Mouse (Mus musculus) spleen, postnatal 4 days (tissue): Measurements from ENCODE around the gene Fancd2os.

Experiments
- DNase-seq, 2 experiments: peaks; one replicate each; pipeline ENCODE4 v3.0.0; 2022; ENCODE audit warnings: low spot score in 2 of 2

The Fancd2os gene

DNA sequence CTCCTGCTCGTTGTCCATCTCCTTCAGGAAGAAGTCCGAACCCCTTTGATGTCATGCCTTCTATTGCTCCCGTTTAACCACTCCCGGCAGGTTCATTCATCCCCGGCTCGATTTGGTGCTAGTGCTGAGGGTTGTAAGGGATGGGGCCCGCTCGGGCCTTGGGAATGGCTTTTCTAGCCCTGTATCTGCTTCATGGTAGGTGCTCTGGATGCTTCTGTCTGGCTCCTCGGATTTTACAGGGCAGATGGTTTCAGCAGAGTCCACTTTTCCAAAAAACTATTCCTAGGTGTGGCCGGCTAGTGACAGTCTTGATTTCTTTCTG lies 4.7 kb upstream of the Fancd2os start:
- no peak for DNase-seq

- DNase-seq = peak; percentile 83 to 93
Observed at GRCm38 (mm10) chr6:113604432-113605223, 4.1 kb upstream of the Fancd2os start, which contains the start of gene Brk1. Gene Brk1 (plus strand): TSS chr6:113604772.

DNA sequence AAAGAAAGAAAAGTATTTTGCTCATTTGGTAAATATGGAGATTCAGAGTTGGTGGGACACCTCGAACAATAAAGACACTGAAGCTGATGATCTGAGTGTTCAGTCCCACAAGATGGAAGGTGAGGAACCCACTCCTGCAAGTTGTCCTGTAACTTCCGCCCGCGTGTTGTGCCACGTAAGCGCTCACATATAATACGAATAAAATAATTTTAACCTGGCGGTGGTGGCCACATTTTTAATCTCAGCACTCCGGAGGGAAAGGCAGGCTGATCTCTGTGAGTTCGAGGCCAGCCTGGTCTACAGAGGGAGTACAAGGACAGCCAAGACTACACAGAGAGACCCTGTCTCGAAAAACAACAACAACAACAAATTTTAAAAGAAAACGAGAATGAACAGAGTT lies 3.5 kb upstream of the Fancd2os start:
- DNase-seq = no peak

- DNase-seq = no peak
Observed at GRCm38 (mm10) chr6:113602821-113603220, 2.3 kb upstream of the Fancd2os start.

DNA sequence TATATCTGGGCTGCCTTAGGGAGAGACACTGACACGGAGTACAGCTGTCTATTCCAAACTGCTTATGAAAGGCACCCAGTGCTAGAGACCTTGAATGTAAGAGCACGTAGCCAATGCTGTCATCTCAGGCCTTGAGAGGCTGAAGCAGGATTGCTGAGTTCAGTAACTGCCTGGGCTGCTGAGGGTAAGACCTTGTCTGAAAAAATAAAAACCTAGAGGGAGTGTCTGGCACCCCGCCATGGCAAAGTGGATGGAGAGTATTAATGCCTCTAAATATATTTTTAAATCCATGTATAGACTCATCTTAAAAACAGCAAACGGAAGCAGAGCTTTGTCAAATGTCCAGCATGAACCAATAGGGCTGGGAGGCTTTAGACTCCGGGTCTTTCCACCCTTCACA lies 682 bp downstream of the Fancd2os start:
- DNase-seq = no peak

- DNase-seq = no peak
Observed at GRCm38 (mm10) chr6:113597945-113598344, 2.6 kb downstream of the Fancd2os start.

DNA sequence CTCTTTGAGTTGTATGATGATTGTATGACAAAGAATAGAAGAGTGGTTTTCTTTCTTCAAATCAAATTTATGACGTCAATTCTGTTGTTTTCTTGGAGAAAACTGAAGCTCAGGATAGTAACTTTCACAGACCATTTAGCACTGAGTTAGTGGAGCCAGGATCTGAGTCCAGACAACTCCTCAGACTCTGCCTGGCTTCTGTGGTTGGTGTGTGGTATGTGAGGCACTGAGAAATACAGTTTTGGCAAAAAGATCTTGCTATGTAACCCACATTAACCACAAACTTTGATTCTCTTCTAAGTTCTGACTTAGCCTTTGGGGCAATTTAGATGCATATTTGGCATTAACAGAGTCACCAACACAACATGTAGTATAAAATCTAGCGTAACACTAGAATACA lies 7.9 kb downstream of the Fancd2os start:
- DNase-seq = no peak

DNA sequence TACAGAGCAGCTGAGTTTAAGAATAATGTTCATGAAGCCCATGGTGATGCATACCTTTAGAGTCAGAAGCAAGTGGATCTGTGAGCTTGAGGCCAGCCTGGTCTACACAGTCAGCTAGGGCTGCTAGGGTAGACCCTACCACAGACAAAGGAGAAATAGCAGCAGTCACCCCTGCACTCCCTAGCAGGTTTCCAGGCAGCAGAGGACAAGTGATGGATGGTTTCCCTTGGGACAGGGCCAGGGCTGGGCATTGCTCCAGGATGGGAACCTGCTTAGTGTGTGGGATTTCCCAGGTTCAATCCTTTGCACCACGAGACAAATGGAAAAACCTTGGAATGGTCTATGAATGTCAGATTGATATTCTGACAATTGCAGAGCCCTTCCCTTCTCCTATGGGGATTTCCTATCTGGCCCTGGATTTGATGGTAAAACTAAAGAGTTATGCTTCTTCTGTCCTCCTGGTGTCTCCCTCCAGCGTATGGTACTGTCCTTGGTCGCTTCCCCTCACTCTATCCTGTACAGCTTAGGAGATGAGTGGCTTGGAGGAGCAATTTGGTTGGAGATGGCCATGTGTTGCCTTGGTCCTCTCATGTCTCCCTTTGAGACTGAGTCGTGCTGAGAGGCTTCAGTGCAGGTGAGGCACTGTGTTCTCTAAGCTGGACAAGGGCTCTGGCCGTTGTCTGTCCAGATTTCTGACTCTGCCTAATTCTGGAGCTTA lies 13.9 kb downstream of the Fancd2os start:
- no peak for DNase-seq

DNA sequence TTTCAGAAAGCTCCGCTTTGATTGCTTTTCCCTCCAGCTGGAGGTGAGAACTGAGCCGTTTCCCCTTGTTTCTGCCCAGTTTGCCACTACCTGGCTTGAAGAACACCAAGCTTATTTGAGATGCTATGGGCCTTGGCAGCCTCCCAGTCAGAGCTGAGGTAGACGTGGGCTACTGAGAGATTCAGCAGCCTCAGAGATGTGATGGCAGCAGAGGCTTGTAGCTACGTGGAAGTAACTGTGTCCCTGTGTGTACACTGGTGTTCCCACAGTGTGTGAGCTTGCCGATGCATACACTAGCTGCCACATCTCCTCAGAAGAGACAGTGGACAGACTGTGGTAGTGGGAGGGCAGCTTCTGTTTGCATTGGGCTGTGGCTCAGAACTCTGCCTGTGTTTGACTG lies 15.4 kb downstream of the Fancd2os start:
- DNase-seq = no peak

DNA sequence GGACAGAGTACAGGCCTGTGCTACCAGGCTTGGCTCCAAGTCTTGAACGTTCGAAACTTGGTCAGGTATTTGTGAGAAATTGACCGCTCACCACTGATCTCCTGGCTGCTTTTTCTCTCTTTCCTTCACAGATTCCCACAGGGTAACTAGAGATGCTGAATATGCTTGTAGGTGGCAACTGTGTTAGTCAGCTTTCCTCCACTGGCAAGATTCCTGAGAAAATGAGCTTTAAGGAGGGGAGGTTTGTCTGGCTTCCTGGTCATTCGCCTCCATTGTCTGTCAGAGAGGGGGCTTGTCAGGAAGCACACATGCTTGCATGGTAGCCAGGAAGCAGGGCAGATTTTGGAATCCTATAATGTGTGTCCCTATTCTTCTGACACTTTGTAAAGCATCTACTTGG lies 17.5 kb downstream of the Fancd2os start:
- no peak for DNase-seq

- DNase-seq = no peak
Observed at GRCm38 (mm10) chr6:113579306-113579705, 21.2 kb downstream of the Fancd2os start.

GRCm38 (mm10) chr6:113576044-113576443 lies 24.5 kb downstream of the Fancd2os start:
- no peak for DNase-seq

- no peak for DNase-seq
Observed at GRCm38 (mm10) chr6:113564557-113564956, 36.0 kb downstream of the Fancd2os start.

DNA sequence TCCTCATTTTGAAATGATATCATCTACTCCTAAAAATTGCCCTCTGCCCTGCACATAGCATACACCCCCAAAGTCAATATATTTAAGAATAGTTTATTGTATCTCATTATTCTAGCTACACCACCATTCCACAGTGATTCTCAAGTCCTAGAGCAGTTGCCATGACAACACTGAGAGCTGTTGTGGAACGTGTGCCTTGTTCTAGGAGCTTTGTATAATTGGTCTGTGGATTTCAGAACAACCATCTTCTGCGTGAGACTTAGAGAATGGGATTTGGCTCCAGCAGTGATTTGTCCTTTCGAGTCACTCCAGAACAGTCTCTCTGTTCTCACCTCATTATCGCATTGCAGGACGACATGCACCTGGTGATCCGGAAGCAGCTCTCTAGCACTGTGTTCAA lies 40.8 kb downstream of the Fancd2os start:
- DNase-seq = no peak
